Mouse (Mus musculus) hindbrain, embryonic 15.5 days (tissue): ENCODE results near the gene Tssk6. TPM values are rescaled to one million over a fixed set of nuclear protein-coding genes. Genes with fewer than 3 reads are reported as not detected.
A peak's percentile ranks its signal among the peaks of the same experiment; 100 is the strongest.

ENCODE experiments used
- ATAC-seq: fragments of 200-750 bp; cut with Nextera tagmentation; 2 replicates; pipeline ENCODE4 v1.8.0; 2017; ENCODE audit warnings: low read depth, moderate number of reproducible peaks, moderate TSS enrichment; ENCODE audit not compliant: low FRiP score
- H3K27ac ChIP-seq: fragments of 300-500 bp; sonication (generic); replicated peaks from 2 replicates; pipeline ENCODE4 v1.5.1; 2015; ENCODE audit warnings: mild to moderate bottlenecking, inconsistent platforms
- H3K27me3 ChIP-seq: fragments of 300-500 bp; sonication (generic); 2 replicates; pipeline ENCODE4 v1.6.1; 2015; ENCODE audit warnings: control low read depth, inconsistent platforms
- H3K36me3 ChIP-seq: fragments of 300-500 bp; sonication (generic); 2 replicates; pipeline ENCODE4 v1.6.1; 2015; ENCODE audit warnings: control low read depth, inconsistent platforms
- H3K4me1 ChIP-seq: fragments of 300-500 bp; sonication (generic); replicated peaks from 2 replicates; pipeline ENCODE4 v1.6.1; 2015; ENCODE audit warnings: control low read depth, inconsistent platforms
- H3K4me2 ChIP-seq: fragments of 300-500 bp; sonication (generic); 2 replicates; pipeline ENCODE4 v1.6.1; 2015; ENCODE audit warnings: moderate library complexity, mild to moderate bottlenecking, inconsistent platforms
- H3K4me3 ChIP-seq: fragments of 300-500 bp; sonication (generic); 2 replicates; pipeline ENCODE4 v1.5.1; 2015; ENCODE audit warnings: mild to moderate bottlenecking, inconsistent platforms
- H3K9ac ChIP-seq: fragments of 300-500 bp; sonication (generic); 2 replicates; pipeline ENCODE4 v1.6.1; 2015; ENCODE audit warnings: inconsistent platforms
- H3K9me3 ChIP-seq: fragments of 300-500 bp; sonication (generic); 2 replicates; pipeline ENCODE4 v1.6.1; 2016; ENCODE audit warnings: control low read depth, inconsistent platforms
- WGBS: fragments of 180-500 bp; shearing (Covaris S2); methylation state at CpG from one replicate; pipeline ENCODE4 v1.1.7; 2015; 5-methylcytosine and 5-hydroxymethylcytosine counted together
- polyA plus RNA-seq: library from polyadenylated mRNA; unstranded; fragments of >200 nt; fragmentation: Nextera tagmentation; extraction: Ambion mirVana; gene quantifications from 2 replicates; pipeline ENCODE4 v1.2.1, GENCODE M21; 2015

Tssk6 gene
- polyA plus RNA-seq, 1 experiment from 2014 or later: 4.3 TPM

DNA sequence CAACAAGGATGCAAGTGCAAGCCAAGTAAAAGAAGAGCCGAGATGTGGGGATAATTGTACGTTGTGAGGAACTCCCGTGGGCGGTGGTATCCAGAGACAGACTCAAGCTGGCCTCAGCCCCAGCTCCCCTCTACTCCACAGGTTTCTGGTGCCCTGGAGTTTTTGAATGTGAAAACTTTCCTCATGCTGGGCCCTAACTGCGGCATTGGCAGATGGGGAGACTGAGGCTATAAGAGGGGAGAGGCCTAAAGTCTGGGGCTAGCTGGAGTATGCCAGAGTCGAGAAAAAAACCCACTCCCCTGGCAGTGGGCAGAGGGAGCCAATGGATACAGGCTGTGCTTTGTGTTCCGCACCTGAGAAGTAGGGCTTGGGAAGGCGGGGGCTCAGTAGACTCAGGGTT, 2.1 kb downstream of the Tssk6 start:
- Histone ChIP-seq H3K4me1 (peaks cover 42% of the 10 kb centered on the region), H3K9ac (no peak overlapping the region), H3K4me3 (0 out of 2 replicates have a peak overlapping the region, but pooled peaks have one; percentile 86), H3K27ac (no peak overlapping the region), H3K27me3 (no peaks in the 10 kb centered on the region), H3K36me3 (no peaks in the 10 kb centered on the region), H3K9me3 (no peaks in the 10 kb centered on the region), H3K4me2 (peak overlapping the region; percentile 79; the same call in 1 of the 2 replicates)
- WGBS: 79% methylated on average over 8 of the region's 8 CpGs
- no peak for ATAC-seq

DNA sequence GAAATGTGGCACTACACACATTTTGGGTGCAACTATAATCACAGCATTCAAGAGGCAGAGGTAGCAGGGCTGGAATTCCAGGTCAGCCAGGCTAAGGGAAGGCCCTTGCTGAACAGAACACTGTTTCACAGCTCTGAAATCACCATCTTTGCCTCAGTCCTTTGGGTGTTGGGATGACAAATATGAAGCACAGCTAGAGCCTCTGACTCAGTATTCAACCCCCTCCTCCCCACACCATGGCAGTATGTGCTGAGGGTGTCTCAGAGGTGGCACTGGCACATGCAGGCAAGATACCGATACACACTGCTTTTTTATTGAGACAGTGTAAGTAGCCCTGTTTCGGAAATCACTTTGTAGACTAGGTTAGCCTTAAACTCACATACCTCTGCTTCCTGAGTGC, 4.3 kb downstream of the Tssk6 start:
- no peaks in the 10 kb centered on the region for H3K27me3 ChIP-seq
- WGBS: 85% methylated on average over 2 of the region's 2 CpGs
- no peaks in the 10 kb centered on the region for H3K9me3 ChIP-seq
- ATAC-seq: no peak
- peaks cover 24% of the 10 kb centered on the region for H3K4me1 ChIP-seq
- no peak overlapping the region for H3K27ac ChIP-seq
- no peak overlapping the region for H3K4me3 ChIP-seq
- peaks cover 13% of the 10 kb centered on the region; the same call in 1 of the 2 replicates for H3K36me3 ChIP-seq
- H3K9ac ChIP-seq: no peak overlapping the region
- no peak overlapping the region for H3K4me2 ChIP-seq

DNA sequence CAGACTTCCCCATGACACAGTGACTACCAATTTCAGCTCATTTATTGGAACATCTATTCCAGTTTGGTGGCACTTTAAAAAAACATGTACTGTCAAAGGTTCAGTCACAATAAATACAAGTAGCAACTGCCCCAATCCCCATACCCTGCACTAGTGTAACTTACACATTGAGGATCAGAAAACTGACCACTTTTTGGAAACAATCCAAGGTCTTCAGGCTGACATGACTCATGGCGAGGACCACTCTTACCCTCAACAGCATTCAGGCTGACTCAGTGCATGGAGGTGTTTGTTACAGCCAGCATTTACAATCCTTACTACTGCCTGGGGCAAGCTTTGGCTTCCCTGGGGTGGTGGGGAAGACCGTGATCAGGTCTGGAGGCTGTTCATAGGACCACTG, 5.1 kb downstream of the Tssk6 start:
- H3K9me3 ChIP-seq: no peaks in the 10 kb centered on the region
- peaks cover 19% of the 10 kb centered on the region for H3K4me1 ChIP-seq
- H3K36me3 ChIP-seq: peaks cover 17% of the 10 kb centered on the region; the same call in 1 of the 2 replicates
- no peaks in the 10 kb centered on the region for H3K27me3 ChIP-seq
- H3K4me3 ChIP-seq: no peak overlapping the region
- H3K4me2 ChIP-seq: no peak overlapping the region
- no peak for ATAC-seq
- H3K27ac ChIP-seq: no peak overlapping the region
- WGBS: 93% methylated on average over 2 of the region's 2 CpGs
- no peak overlapping the region for H3K9ac ChIP-seq

DNA sequence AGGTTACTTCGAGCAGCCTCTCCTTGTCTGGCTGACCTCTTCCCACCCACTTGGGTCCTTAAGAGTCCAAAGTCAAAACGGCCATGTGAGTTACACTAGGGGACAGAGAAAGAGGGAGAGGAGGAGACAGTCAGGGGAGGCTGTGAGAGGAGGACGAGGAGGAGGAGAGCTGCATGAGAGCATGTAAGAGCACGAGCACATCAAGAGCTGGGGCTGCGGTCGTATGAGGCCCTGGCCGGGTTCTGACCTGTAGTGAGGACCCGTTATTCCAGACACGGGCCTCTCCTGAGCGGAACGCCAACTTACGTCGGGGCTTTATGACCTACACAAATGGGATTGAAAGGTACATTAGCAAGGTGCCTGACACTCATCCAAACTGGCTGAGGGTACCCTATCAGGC, 9.9 kb downstream of the Tssk6 start:
- Histone ChIP-seq H3K9me3 (no peaks in the 10 kb centered on the region), H3K36me3 (peaks cover 32% of the 10 kb centered on the region)
- no peak for ATAC-seq

DNA sequence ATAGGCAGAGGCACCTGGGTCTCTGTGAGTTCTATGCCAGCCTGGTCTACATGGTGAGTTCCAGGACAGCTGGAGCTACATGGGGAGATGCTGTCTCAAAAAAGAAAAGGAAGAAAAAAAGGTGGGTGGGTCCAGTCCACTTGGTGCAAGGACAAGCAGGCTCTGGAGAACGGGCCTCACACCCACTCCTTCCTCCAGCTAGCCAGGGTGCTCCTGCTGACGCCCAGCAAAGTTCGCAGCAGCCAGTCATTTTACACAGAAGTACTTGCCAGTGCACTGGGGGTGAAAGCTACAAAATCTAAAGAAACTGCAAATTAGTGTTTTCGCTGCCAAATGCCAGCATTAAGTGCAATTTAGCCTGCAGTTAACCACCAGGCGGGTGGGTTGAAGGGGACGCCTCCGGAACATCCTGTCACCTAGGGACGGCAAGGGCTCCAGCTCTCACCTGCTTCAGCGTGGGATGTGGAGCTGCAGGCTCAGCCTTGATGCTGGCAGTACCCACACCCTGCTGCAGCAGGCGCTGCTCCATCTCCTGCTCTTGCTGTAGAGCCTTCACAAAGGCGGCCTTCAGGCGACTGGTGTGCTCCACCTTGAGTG, 10.6 kb downstream of the Tssk6 start:
- 87% methylated on average over 12 of the region's 12 CpGs for WGBS
- no peaks in the 10 kb centered on the region for H3K9me3 ChIP-seq
- H3K4me3 ChIP-seq: no peak overlapping the region
- H3K27me3 ChIP-seq: no peaks in the 10 kb centered on the region
- ATAC-seq: no peak
- H3K4me1 ChIP-seq: no peaks in the 10 kb centered on the region
- H3K36me3 ChIP-seq: peaks cover 32% of the 10 kb centered on the region
- H3K27ac ChIP-seq: no peak overlapping the region
- H3K4me2 ChIP-seq: no peak overlapping the region
- H3K9ac ChIP-seq: no peak overlapping the region

More for the DNA sequence above, 9.9 kb downstream of the Tssk6 start:
- 94% methylated on average over 13 of the region's 13 CpGs for WGBS
- H3K27me3 ChIP-seq: no peaks in the 10 kb centered on the region
- no peak overlapping the region for H3K4me3 ChIP-seq
- H3K4me1 ChIP-seq: no peaks in the 10 kb centered on the region
- H3K4me2 ChIP-seq: no peak overlapping the region
- H3K9ac ChIP-seq: no peak overlapping the region
- no peak overlapping the region for H3K27ac ChIP-seq

DNA sequence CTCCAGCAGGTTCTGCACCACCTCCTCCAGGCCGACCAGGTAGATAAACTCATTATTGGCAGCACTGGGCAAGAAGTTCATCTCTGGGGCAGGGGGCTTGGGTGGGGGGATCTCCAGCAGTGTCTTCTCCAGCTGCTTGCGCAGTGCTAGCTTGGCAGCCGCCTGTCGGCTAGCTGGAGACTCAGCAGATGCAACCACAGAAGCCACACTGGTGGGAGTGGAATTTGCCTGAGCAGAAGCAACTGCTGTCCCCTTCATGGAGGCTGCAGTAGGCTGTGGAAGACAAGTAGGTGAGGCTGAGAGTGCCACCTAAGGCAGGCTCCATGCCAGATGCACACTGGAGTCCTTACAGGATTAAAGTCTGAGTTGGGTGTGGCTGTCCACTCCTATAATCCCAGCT, 12.5 kb downstream of the Tssk6 start:
- ATAC-seq: no peak
- 90% methylated on average over 4 of the region's 4 CpGs for whole genome bisulfite sequencing

DNA sequence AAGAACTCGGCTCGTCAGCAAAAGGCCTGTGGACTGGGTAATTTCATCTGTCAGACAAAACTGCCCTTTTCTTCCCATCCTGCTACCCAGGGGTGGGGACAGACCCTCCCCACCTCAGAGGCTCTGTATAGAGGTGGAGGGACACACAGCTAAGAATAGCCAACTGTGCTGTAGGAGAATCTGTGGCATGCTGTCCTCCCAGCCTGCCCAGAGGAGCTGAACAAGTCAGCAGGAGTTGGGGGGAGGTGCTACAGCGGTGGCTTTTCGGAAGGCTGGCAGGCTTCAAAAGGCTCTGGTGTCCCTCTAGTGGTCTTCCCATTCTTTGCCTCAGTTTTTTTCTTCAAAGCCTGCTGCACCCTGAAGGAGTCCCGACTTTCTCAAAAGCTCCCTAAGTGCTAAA, 13.8 kb downstream of the Tssk6 start:
- Histone ChIP-seq H3K9me3 (no peaks in the 10 kb centered on the region), H3K4me2 (no peak overlapping the region), H3K9ac (no peak overlapping the region), H3K4me1 (peaks cover 13% of the 10 kb centered on the region), H3K27me3 (no peaks in the 10 kb centered on the region), H3K27ac (no peak overlapping the region), H3K36me3 (peaks cover 22% of the 10 kb centered on the region), H3K4me3 (no peak overlapping the region)
- no peak for ATAC-seq
- 42% methylated on average over 5 of the region's 5 CpGs for WGBS

More for the DNA sequence above, 12.5 kb downstream of the Tssk6 start:
- Histone ChIP-seq H3K9me3 (no peaks in the 10 kb centered on the region), H3K27me3 (no peaks in the 10 kb centered on the region), H3K27ac (no peak overlapping the region), H3K4me3 (no peak overlapping the region), H3K4me1 (peaks cover 3% of the 10 kb centered on the region), H3K9ac (no peak overlapping the region), H3K36me3 (peaks cover 30% of the 10 kb centered on the region), H3K4me2 (no peak overlapping the region)

DNA sequence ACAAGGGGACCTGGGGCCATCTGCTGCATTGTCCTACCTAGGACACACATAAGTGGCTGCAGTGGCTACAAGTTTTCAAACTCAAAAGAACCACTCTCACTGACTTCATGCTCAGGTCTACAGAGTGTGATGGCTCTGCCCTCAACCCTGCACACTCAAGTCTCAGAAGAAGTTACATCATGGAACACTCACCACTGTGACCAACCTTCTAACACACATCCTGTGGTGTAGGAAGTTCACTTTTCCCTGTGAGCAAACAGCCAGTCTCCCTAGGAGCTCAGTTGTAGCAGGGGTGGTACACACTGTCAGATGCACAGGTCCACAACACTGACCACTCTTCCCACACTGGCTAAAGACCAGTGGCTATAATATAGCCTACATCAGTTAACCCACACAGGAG, 16.5 kb downstream of the Tssk6 start:
- H3K9ac ChIP-seq: no peak overlapping the region
- no peaks in the 10 kb centered on the region for H3K9me3 ChIP-seq
- no peak overlapping the region for H3K4me3 ChIP-seq
- no peak for ATAC-seq
- H3K27ac ChIP-seq: no peak overlapping the region
- H3K27me3 ChIP-seq: no peaks in the 10 kb centered on the region
- H3K4me2 ChIP-seq: no peak overlapping the region
- peaks cover 21% of the 10 kb centered on the region for H3K4me1 ChIP-seq
- H3K36me3 ChIP-seq: peaks cover 11% of the 10 kb centered on the region

DNA sequence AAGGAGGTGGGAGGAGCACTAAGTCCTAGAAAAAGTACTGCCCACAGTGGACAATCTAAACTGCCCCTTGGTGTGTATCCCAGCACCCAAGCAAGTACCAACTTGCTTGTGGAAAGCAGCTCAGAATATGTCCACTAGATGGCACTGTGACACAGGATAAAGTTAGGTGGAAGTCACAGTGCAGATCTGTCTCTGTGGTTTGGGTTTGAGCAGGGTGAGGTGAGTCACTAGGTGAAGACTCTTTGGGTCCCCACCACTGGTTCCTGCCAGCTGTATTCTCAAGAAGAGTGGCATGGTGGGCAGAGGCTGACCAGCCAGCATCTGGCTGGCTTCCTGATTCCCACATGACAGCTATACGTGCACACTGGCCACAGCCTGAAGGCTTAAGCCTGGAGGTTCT, 17.0 kb downstream of the Tssk6 start:
- H3K9me3 ChIP-seq: no peaks in the 10 kb centered on the region
- ATAC-seq: peak; percentile 57
- no peak overlapping the region for H3K9ac ChIP-seq
- H3K4me3 ChIP-seq: no peak overlapping the region
- no peak overlapping the region for H3K27ac ChIP-seq
- no peak overlapping the region for H3K4me2 ChIP-seq
- peaks cover 21% of the 10 kb centered on the region for H3K4me1 ChIP-seq
- WGBS: 74% methylated on average over 1 of the region's 1 CpGs
- peaks cover 7% of the 10 kb centered on the region for H3K36me3 ChIP-seq
- H3K27me3 ChIP-seq: no peaks in the 10 kb centered on the region

DNA sequence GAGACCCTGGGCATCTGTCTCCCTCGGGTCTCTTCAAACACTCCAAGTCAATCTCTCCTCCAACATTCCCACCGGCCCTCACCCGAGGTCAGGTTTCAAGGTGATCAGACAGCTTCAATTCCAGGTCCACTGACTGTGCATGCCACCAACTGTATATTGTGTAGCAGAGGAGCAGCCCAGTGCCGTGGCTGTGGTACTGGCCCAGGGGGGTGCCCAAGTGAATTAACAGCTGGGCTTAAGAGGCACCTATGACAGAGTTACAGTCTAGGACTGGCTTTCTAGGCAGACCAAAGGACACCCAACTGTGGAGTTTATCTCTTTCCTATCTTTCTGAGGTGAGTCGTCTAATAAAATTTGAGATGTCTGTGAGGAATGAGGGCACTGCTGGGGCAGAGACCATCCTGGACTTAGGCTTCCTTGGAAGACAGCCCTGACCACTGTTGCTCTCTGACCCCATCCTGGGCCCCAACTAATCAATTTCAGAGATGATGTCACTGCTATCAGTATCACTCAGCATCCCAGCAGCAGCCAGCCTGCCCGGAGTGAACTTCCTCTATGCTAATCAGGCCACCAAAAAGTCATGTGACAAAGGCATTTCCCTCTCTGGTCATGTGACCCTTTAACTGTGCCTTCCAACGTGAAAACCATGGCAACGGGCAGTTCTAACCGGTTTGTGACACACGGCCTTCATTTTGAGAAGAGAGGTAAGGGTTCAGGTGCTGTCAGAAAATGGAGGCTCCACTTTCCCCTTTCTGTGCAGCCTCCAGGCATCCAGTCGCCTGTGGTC, 18.1 kb downstream of the Tssk6 start:
- peaks cover 21% of the 10 kb centered on the region for H3K4me1 ChIP-seq
- H3K27me3 ChIP-seq: no peaks in the 10 kb centered on the region
- 0 out of 2 replicates have a peak overlapping the region, but pooled peaks have one; percentile 1 for H3K4me2 ChIP-seq
- 49% methylated on average over 11 of the region's 11 CpGs for WGBS
- no peaks in the 10 kb centered on the region for H3K9me3 ChIP-seq
- 0 out of 2 replicates have a peak, but pooled peaks cover 2% of the 10 kb centered on the region for H3K36me3 ChIP-seq
- ATAC-seq: peak; percentile 51
- H3K9ac ChIP-seq: no peak overlapping the region
- H3K27ac ChIP-seq: peak overlapping the region; percentile 68
- no peak overlapping the region for H3K4me3 ChIP-seq

DNA sequence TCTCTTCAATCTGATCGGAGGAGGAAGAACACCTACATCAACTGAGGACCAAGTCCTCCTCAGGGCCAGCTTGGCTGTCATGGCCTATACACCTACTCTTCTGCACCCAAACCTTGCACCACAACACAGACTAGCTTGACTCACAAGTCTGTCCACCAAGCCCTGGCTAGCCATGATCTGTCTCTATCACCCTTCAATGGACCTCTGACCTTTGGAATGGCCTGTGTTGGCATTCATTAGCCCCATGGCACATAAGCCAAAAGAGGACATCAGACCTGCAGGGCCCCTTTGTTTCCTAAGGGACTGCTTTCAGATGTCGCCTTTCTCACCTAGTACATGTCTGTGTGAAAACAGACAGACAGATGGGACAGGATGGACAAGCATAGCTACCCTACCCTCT, 19.2 kb downstream of the Tssk6 start:
- H3K27me3 ChIP-seq: no peaks in the 10 kb centered on the region
- no peaks in the 10 kb centered on the region for H3K9me3 ChIP-seq
- no peak overlapping the region for H3K9ac ChIP-seq
- H3K4me2 ChIP-seq: no peak overlapping the region
- peaks cover 21% of the 10 kb centered on the region for H3K4me1 ChIP-seq
- WGBS: 88% methylated on average over 2 of the region's 2 CpGs
- peak overlapping the region; percentile 68 for H3K27ac ChIP-seq
- H3K36me3 ChIP-seq: 0 out of 2 replicates have a peak, but pooled peaks cover 2% of the 10 kb centered on the region
- no peak overlapping the region for H3K4me3 ChIP-seq
- no peak for ATAC-seq

DNA sequence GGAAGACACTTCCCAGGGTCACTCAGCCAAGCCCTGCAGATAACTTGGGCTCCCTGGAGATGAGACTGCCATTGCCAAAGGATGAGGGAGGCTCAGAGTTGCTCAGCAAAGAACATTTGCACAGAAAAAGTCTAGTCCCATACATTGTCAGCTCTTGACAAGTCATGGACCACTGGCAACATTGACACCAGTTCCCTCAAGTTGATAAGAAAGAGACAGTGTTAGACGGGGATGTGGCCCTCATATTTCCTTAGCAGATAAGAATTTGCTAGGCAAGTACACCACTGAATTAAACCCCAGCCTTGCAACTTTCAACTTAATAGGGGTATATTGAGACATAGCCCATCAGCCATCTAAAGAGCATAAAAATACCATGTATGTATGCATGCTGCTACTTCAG, 22.0 kb downstream of the Tssk6 start:
- 85% methylated on average over 1 of the region's 1 CpGs for WGBS
- H3K9me3 ChIP-seq: no peaks in the 10 kb centered on the region
- H3K9ac ChIP-seq: no peak overlapping the region

More for the DNA sequence above, 22.0 kb downstream of the Tssk6 start:
- ATAC-seq: no peak
- H3K27me3 ChIP-seq: no peaks in the 10 kb centered on the region
- no peak overlapping the region for H3K4me3 ChIP-seq
- H3K4me2 ChIP-seq: no peak overlapping the region
- H3K27ac ChIP-seq: no peak overlapping the region
- H3K36me3 ChIP-seq: no peaks in the 10 kb centered on the region
- peaks cover 21% of the 10 kb centered on the region for H3K4me1 ChIP-seq
